Mouse (Mus musculus): ENCODE data around the gene Fgg. TPM values are rescaled to one million over a fixed set of nuclear protein-coding genes. Genes with fewer than 3 reads are reported as not detected.
A peak's percentile ranks its signal among the peaks of the same experiment; 100 is the strongest.

Gene Fgg
- polyA plus RNA-seq, 1 experiment, result 1.4 TPM

GRCm38 (mm10) chr3:83042451-83042850 is 34.9 kb downstream of the Fgg start:
- WGBS, result 84% methylated on average over 5 of the region's 5 CpGs
- DNase-seq, result no peak

GRCm38 (mm10) chr3:83046649-83047048 is 39.1 kb downstream of the Fgg start:
- H3K4me1 ChIP-seq (ENCODE audit: control insufficient read depth, insufficient read depth, low read length), result no peaks in the 10 kb centered on the region
- DNase-seq, result no peak
- no peak overlapping the region for H3K4me3 ChIP-seq (replicated peaks; ENCODE audit: extremely low read depth, low read depth, low read length)
- TF ChIP-seq POLR2A (IDR thresholded peaks at IDR 0.05; ENCODE audit: borderline replicate concordance, extremely low read depth, low read depth, low read length), result no peak
- no peak for TF ChIP-seq CTCF (IDR thresholded peaks at IDR 0.05; ENCODE audit: insufficient read depth, low read length)
- WGBS, result 84% methylated on average over 11 of the region's 11 CpGs

More at GRCm38 (mm10) chr3:83042451-83042850, 34.9 kb downstream of the Fgg start:
- Histone ChIP-seq H3K4me1 (ENCODE audit: control insufficient read depth, insufficient read depth, low read length) (no peaks in the 10 kb centered on the region), H3K4me3 (replicated peaks; ENCODE audit: extremely low read depth, low read depth, low read length) (no peak overlapping the region)
- TF ChIP-seq POLR2A (IDR thresholded peaks at IDR 0.05; ENCODE audit: borderline replicate concordance, extremely low read depth, low read depth, low read length) (no peak), CTCF (IDR thresholded peaks at IDR 0.05; ENCODE audit: insufficient read depth, low read length) (no peak)

GRCm38 (mm10) chr3:83049680-83050079 is 42.2 kb downstream of the Fgg start, which contains the start of gene Fgb:
Gene Fgb, minus strand, starts transcription at chr3:83049863.
- no peak within 1 kb of the TSS for H3K4me3 ChIP-seq (replicated peaks; ENCODE audit: extremely low read depth, low read depth, low read length)

GRCm38 (mm10) chr3:83050661-83051060 is 43.1 kb downstream of the Fgg start:
- WGBS, result 58% methylated on average over 5 of the region's 5 CpGs
- no peak for TF ChIP-seq POLR2A (IDR thresholded peaks at IDR 0.05; ENCODE audit: borderline replicate concordance, extremely low read depth, low read depth, low read length)
- TF ChIP-seq CTCF (IDR thresholded peaks at IDR 0.05; ENCODE audit: insufficient read depth, low read length), result no peak
- no peak for DNase-seq
- Histone ChIP-seq H3K4me1 (ENCODE audit: control insufficient read depth, insufficient read depth, low read length) (no peaks in the 10 kb centered on the region), H3K4me3 (replicated peaks; ENCODE audit: extremely low read depth, low read depth, low read length) (no peak overlapping the region)

More at GRCm38 (mm10) chr3:83049680-83050079, 42.2 kb downstream of the Fgg start, which contains the start of gene Fgb:
- TF ChIP-seq POLR2A (IDR thresholded peaks at IDR 0.05; ENCODE audit: borderline replicate concordance, extremely low read depth, low read depth, low read length) (no peak), CTCF (IDR thresholded peaks at IDR 0.05; ENCODE audit: insufficient read depth, low read length) (no peak)
- DNase-seq, result no peak
- no peaks in the 10 kb centered on the region for H3K4me1 ChIP-seq (ENCODE audit: control insufficient read depth, insufficient read depth, low read length)
- WGBS, result 78% methylated on average over 8 of the region's 8 CpGs

GRCm38 (mm10) chr3:83052102-83052501 is 44.6 kb downstream of the Fgg start:
- no peak for DNase-seq
- WGBS, result 70% methylated on average over 5 of the region's 5 CpGs
- no peak for TF ChIP-seq POLR2A (IDR thresholded peaks at IDR 0.05; ENCODE audit: borderline replicate concordance, extremely low read depth, low read depth, low read length)
- no peak for TF ChIP-seq CTCF (IDR thresholded peaks at IDR 0.05; ENCODE audit: insufficient read depth, low read length)

GRCm38 (mm10) chr3:83053126-83053525 is 45.6 kb downstream of the Fgg start:
- WGBS, result 85% methylated on average over 7 of the region's 7 CpGs
- no peak for TF ChIP-seq POLR2A (IDR thresholded peaks at IDR 0.05; ENCODE audit: borderline replicate concordance, extremely low read depth, low read depth, low read length)
- TF ChIP-seq CTCF (IDR thresholded peaks at IDR 0.05; ENCODE audit: insufficient read depth, low read length), result no peak
- H3K4me3 ChIP-seq (replicated peaks; ENCODE audit: extremely low read depth, low read depth, low read length), result no peak overlapping the region
- DNase-seq, result no peak
- H3K4me1 ChIP-seq (ENCODE audit: control insufficient read depth, insufficient read depth, low read length), result no peaks in the 10 kb centered on the region; the same call in 1 of the 2 replicates

More at GRCm38 (mm10) chr3:83052102-83052501, 44.6 kb downstream of the Fgg start:
- Histone ChIP-seq H3K4me3 (replicated peaks; ENCODE audit: extremely low read depth, low read depth, low read length) (no peak overlapping the region), H3K4me1 (ENCODE audit: control insufficient read depth, insufficient read depth, low read length) (no peaks in the 10 kb centered on the region; the same call in 1 of the 2 replicates)

- DNase-seq, result peak; percentile 20
- 20% methylated on average over 10 of the region's 10 CpGs for WGBS
- Histone ChIP-seq H3K4me1 (ENCODE audit: control insufficient read depth, insufficient read depth, low read length) (no peaks in the 10 kb centered on the region; the same call in 1 of the 2 replicates), H3K4me3 (replicated peaks; ENCODE audit: extremely low read depth, low read depth, low read length) (no peak overlapping the region)
- no peak for TF ChIP-seq POLR2A (IDR thresholded peaks at IDR 0.05; ENCODE audit: borderline replicate concordance, extremely low read depth, low read depth, low read length)
- TF ChIP-seq CTCF (IDR thresholded peaks at IDR 0.05; ENCODE audit: insufficient read depth, low read length), result peak; percentile 10; the same call in 1 of the 2 replicates
Measured at GRCm38 (mm10) chr3:83053758-83054157, 46.2 kb downstream of the Fgg start.

GRCm38 (mm10) chr3:83054759-83055158 is 47.2 kb downstream of the Fgg start:
- WGBS, result 28% methylated on average over 13 of the region's 13 CpGs
- TF ChIP-seq CTCF (IDR thresholded peaks at IDR 0.05; ENCODE audit: insufficient read depth, low read length), result no peak
- TF ChIP-seq POLR2A (IDR thresholded peaks at IDR 0.05; ENCODE audit: borderline replicate concordance, extremely low read depth, low read depth, low read length), result no peak
- no peaks in the 10 kb centered on the region; the same call in 1 of the 2 replicates for H3K4me1 ChIP-seq (ENCODE audit: control insufficient read depth, insufficient read depth, low read length)
- no peak for DNase-seq
- peak overlapping the region; percentile 32 for H3K4me3 ChIP-seq (replicated peaks; ENCODE audit: extremely low read depth, low read depth, low read length)

GRCm38 (mm10) chr3:83055281-83056038 is 47.9 kb downstream of the Fgg start, which contains the start of gene Plrg1:
Gene Plrg1, plus strand, starts transcription at chr3:83055522.
- no peak for TF ChIP-seq CTCF (IDR thresholded peaks at IDR 0.05; ENCODE audit: insufficient read depth, low read length)
- TF ChIP-seq POLR2A (IDR thresholded peaks at IDR 0.05; ENCODE audit: borderline replicate concordance, extremely low read depth, low read depth, low read length), result peak; percentile 87
- WGBS, result under 1% methylated on average over 61 of the region's 61 CpGs
- peak within 1 kb of the TSS; percentile 73 for H3K4me3 ChIP-seq (replicated peaks; ENCODE audit: extremely low read depth, low read depth, low read length)
- no peaks in the 10 kb centered on the region; the same call in 1 of the 2 replicates for H3K4me1 ChIP-seq (ENCODE audit: control insufficient read depth, insufficient read depth, low read length)
- DNase-seq, result peak; percentile 98

All from lung, adult 2 months (tissue).